Mouse (Mus musculus) bone marrow macrophage, adult 2 months (primary cell): ENCODE results near the gene Ppy.

Experiments
- CTCF ChIP-seq: IDR thresholded peaks from 2 replicates; pipeline ENCODE4 v1.5.1; 2012; ENCODE audit warnings: low read depth, mild to moderate bottlenecking, low read length, moderate library complexity
- POLR2A ChIP-seq: IDR thresholded peaks from 2 replicates; pipeline ENCODE4 v1.6.1; 2012; ENCODE audit warnings: mild to moderate bottlenecking, low read depth, low read length, borderline replicate concordance

DNA sequence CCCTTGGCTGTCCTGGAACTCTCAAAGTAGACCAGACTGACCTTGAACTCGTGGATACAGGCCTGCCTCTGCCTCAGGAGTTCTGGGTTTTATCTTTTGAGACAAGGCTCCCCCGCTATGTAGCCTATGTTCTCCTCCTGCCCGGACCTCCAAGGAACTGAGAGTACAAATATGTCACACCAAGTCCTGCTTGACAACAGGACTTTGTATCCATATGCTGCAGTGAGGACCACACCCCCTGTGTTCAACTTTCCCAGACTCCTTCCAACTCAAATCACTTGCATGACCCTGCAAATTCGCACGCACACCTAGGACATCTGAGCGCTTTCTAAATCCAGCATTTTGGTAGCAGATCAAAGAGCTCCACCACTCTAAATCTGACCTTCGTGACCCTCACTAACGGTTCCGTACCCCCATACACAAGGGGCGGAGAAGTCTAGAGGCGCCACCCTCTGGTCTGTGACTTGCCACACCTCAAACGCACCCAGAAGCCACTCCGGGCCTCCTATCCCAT, 43.9 kb upstream of the Ppy start:
- TF ChIP-seq CTCF (no peak), POLR2A (no peak)
